Mouse (Mus musculus) thymus, adult 2 months (tissue): ENCODE data around the gene LTO1.
"Not testable (repeated sequence)": the region's sequence is repeated elsewhere in the genome, so short reads cannot be mapped to it uniquely, and the experiment has no call there.

Source experiments
- CTCF ChIP-seq: fragments of 200-500 bp; IDR thresholded peaks from 2 replicates; pipeline ENCODE4 v1.5.1; 2012; ENCODE audit warnings: mild to moderate bottlenecking, control low read depth, low read length, moderate library complexity, borderline replicate concordance; ENCODE audit not compliant: control insufficient read depth, poor library complexity, insufficient read depth; ENCODE audit errors: extremely low read depth
- POLR2A ChIP-seq: fragments of 200-500 bp; IDR thresholded peaks from 2 replicates; pipeline ENCODE4 v1.6.1; 2012; ENCODE audit warnings: mild to moderate bottlenecking, low read length, control low read depth, moderate library complexity; ENCODE audit not compliant: control insufficient read depth, poor library complexity, insufficient read depth; ENCODE audit errors: extremely low read depth

- TF ChIP-seq CTCF, POLR2A: not testable (repeated sequence)
Observed at GRCm38 (mm10) chr7:144905514-144905913, 9.4 kb upstream of the LTO1 start.
